Mouse (Mus musculus): ENCODE measurements around the gene Dusp7. TPM values are rescaled to one million over a fixed set of nuclear protein-coding genes. Genes with fewer than 3 reads are reported as not detected.

The Dusp7 gene
- polyA plus RNA-seq (2017; shearing (Covaris generic)), result 23.5 TPM

GRCm38 (mm10) chr9:106368112-106368717 is at the start of gene Dusp7:
Gene Dusp7 (plus strand): TSS chr9:106368632.

Other genes starting within 250 kb of the Dusp7 start
- 3.6 TPM for gene Glyctk, start 210.5 kb upstream of the Dusp7 start, polyA plus RNA-seq (2017; shearing (Covaris generic))
- 52.4 TPM for gene Wdr82, start 197.7 kb upstream of the Dusp7 start, polyA plus RNA-seq (2017; shearing (Covaris generic))
- gene Ppm1m, start 168.9 kb upstream of the Dusp7 start, polyA plus RNA-seq (2017; shearing (Covaris generic)), result 43.8 TPM
- 100 TPM for gene Twf2, start 165.5 kb upstream of the Dusp7 start, polyA plus RNA-seq (2017; shearing (Covaris generic))
- gene Tlr9, start 146.0 kb upstream of the Dusp7 start, polyA plus RNA-seq (2017; shearing (Covaris generic)), result not detected
- gene Alas1, start 120.0 kb upstream of the Dusp7 start, polyA plus RNA-seq (2017; shearing (Covaris generic)), result 24.7 TPM
- gene Poc1a, start 87.6 kb upstream of the Dusp7 start, polyA plus RNA-seq (2017; shearing (Covaris generic)), result 4.0 TPM
- 676 TPM for gene Rpl29, start 60.8 kb downstream of the Dusp7 start, polyA plus RNA-seq (2017; shearing (Covaris generic))
- 21.0 TPM for gene Acy1, start 69.7 kb downstream of the Dusp7 start, polyA plus RNA-seq (2017; shearing (Covaris generic))
- 6.1 TPM for gene Abhd14b, start 78.8 kb downstream of the Dusp7 start, polyA plus RNA-seq (2017; shearing (Covaris generic))
- 17.2 TPM for gene Abhd14a, start 79.0 kb downstream of the Dusp7 start, polyA plus RNA-seq (2017; shearing (Covaris generic))
- 11.5 TPM for gene Pcbp4, start 84.7 kb downstream of the Dusp7 start, polyA plus RNA-seq (2017; shearing (Covaris generic))
- not detected for gene Gpr62, start 97.3 kb downstream of the Dusp7 start, polyA plus RNA-seq (2017; shearing (Covaris generic))
- 59.8 TPM for gene Rrp9, start 107.3 kb downstream of the Dusp7 start, polyA plus RNA-seq (2017; shearing (Covaris generic))
- 41.7 TPM for gene Parp3, start 108.3 kb downstream of the Dusp7 start, polyA plus RNA-seq (2017; shearing (Covaris generic))
- not detected for gene Iqcf1, start 131.3 kb downstream of the Dusp7 start, polyA plus RNA-seq (2017; shearing (Covaris generic))
- gene Iqcf5, start 145.9 kb downstream of the Dusp7 start, polyA plus RNA-seq (2017; shearing (Covaris generic)), result not detected
- gene Iqcf3, start 193.0 kb downstream of the Dusp7 start, polyA plus RNA-seq (2017; shearing (Covaris generic)), result not detected
- gene Iqcf4, start 202.4 kb downstream of the Dusp7 start, polyA plus RNA-seq (2017; shearing (Covaris generic)), result not detected

Data from effector memory CD4-positive, alpha-beta T cell, adult 5 months (primary cell).